Mouse (Mus musculus) spleen, adult 12 weeks (tissue): ENCODE measurements around the gene Kcnab2.

Experiments
- DNase-seq: peaks from one replicate; pipeline ENCODE4 v3.0.0; 2022; ENCODE audit warnings: low spot score

Gene Kcnab2

DNA sequence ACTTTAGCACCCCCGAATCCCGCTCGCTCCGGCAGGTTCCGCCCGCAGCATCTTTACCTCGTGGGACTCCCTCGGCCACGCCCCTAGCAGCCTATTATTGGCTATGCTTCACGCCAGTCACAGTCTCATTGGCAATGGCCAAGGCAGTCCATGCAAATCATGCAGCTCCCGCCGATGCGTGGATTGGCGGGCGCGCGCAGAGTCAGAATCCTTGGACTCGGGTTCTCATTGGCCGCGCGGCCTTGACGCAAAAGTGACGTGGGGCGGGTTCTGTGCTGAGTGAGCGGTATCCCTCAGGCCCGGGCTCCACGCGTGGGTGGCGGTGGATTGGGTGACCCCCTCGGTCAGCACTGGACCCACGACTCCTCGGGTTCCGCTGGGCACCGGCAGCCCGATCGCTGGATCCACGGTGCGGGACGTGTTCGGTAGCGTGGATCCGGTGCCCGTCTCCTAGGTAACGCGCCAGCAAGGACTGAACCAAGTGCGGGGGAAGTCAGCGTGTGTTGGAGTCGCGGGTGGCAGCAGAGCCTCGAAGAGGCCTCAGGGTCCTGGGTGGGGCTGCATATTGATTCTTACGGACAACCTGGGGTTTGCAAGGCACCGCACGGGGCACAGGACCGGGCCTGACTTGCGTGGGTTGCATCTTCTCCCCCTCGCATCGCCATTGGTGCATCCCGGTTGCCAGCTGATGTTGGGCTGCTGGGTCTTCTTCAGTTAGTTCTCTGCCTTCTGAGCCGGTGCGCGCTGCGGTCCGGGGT lies at the start of gene Kcnab2:
Kcnab2 (minus strand) TSS at position 406 of the 758 bp plus-strand sequence.
- peak; percentile 89 for DNase-seq

DNA sequence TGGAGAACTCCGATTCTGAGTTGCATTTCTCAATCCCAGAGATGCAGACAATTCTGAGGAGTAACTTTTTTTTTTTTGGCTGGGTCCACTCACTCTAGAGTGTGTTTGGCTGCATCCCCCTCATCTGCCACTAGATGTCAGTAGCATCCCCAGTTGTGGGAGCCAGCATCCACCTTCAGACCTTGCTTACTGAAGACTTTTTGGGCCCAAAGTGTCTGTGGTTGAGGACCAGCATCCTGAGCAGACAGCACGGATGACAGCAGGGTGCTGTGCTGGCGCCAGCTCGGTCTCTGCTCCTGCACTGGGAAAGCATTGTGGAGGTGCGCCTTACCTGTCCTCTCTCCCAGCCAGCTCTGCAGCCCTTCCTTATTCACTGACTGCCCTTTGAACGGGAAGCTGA lies 42.4 kb upstream of the Kcnab2 start:
- no peak for DNase-seq

DNA sequence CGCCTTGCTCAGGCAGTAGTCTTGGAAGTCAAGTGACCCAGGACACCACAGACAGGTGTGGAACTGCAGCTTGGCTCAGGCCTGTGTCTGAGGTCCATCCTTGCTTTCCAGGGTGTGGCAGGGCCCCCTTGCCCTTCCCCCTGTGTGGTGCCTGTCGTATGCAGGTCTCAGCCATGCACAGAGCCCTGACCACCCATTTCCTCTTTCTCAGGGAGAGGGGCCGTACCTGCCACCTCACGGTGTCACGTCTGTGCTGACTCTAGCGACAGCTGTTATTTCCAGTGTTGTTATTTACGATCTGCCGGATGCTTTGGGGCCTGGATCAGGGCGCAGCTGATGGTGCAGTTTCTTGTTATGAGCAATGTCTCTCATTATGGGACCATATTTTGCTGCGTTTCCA lies 41.4 kb upstream of the Kcnab2 start:
- no peak for DNase-seq

DNA sequence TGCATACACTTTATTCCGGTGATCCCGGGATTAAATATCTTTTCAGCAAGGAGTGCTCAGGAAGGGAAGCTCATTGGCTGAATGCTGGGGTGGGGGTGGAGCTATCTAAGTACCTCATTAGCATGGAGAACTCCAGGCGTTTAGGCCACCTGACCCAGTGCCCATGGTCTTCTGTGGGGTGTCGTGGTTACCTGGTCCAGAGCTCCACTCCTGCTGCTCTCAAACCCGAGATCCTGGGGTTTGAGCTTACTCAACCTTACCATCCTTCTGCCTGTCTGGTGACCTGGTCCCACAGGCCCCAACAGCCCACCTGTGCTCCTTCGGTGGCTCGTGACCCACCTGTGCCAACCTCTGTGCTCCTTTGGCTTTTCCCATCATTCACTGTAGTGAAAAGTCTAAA lies 37.2 kb upstream of the Kcnab2 start:
- DNase-seq: no peak

DNA sequence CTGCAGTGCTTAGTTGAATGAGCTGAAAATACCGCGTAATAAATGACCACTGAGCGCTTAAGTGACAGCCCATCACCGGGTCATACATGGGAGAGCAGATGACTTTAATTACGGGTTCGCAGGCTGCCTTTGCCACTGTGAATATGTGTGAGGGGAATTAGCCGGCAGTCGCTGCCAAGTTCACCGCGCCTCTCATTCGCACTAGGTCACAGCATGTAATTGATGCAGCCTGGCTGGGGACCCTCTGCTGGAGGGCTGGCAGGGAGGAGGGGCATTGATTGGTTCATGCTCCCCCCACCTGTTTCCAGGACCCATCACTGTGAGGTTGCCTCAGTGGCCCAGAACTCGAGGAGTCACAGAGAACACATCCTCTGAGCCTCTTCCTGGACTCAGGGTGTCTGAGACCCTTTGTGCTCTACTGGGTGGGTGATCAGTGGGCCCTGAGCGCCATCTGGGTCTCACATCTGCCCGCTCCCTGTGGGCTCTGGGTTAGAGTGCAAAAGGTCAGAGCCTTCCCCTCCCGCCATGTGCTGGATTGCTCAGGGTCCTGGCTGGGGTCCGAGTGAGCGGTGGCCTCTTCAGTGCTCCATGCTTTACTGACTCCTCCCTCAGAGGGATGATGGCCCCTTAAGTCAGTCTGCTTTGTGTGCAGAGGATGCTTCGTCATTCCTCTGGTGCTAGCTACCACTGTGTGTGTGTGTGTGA lies 34.7 kb upstream of the Kcnab2 start:
- DNase-seq: no peak

GRCm38 (mm10) chr4:152494360-152494879 lies 16.7 kb upstream of the Kcnab2 start:
- no peak for DNase-seq

- DNase-seq: peak; percentile 54
Observed at GRCm38 (mm10) chr4:152491250-152491899, 13.7 kb upstream of the Kcnab2 start.

- DNase-seq: no peak
Observed at GRCm38 (mm10) chr4:152490311-152490710, 12.6 kb upstream of the Kcnab2 start.

GRCm38 (mm10) chr4:152488046-152488445 lies 10.4 kb upstream of the Kcnab2 start:
- DNase-seq: no peak

GRCm38 (mm10) chr4:152480426-152480825 lies 2.8 kb upstream of the Kcnab2 start:
- DNase-seq: no peak

DNA sequence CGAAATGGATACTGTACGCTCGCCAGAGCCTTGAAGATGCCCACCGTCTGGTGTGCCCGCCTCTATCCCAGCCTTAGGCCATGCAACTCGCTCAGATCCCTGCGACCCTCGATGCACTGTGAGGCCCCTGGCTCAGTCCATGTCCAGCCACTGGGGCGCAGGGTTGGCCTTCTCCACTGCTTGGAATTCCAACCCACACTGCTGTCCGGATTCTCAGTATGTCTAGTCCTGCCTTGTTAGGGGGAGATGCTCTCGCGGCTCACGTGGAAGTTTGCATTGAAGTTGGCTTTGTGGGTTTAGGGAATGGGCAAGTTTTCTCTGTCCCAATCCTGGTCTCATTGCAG lies 525 bp upstream of the Kcnab2 start:
- no peak for DNase-seq

DNA sequence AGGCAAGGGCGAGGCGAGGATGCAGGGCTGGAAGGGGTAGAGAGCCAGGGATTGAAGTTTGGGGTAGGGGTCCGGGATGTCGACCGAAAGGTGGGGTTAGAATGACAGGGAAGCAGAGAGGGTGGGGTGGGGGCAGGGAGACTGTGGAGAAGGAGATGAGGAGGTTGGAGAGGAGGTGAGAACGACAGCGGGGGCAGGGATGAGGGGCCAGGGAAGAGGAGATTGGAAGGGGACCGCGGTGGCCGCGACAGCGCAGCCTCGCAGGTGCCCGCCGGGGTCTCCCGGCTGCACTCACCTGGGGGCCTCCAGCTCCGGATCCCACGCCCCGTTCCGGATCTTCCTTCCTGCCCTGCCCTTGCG lies 585 bp downstream of the Kcnab2 start:
- DNase-seq: no peak

- no peak for DNase-seq
Observed at GRCm38 (mm10) chr4:152476427-152477023, 1.1 kb downstream of the Kcnab2 start, which contains the start of gene Nphp4. Gene Nphp4, plus strand, starts transcription at chr4:152476706.

- no peak for DNase-seq
Observed at GRCm38 (mm10) chr4:152475941-152476340, 1.7 kb downstream of the Kcnab2 start.

GRCm38 (mm10) chr4:152467951-152468350 lies 9.7 kb downstream of the Kcnab2 start:
- no peak for DNase-seq

GRCm38 (mm10) chr4:152466601-152467000 lies 11.1 kb downstream of the Kcnab2 start:
- DNase-seq: no peak

- no peak for DNase-seq
Observed at GRCm38 (mm10) chr4:152465116-152465515, 12.6 kb downstream of the Kcnab2 start.

DNA sequence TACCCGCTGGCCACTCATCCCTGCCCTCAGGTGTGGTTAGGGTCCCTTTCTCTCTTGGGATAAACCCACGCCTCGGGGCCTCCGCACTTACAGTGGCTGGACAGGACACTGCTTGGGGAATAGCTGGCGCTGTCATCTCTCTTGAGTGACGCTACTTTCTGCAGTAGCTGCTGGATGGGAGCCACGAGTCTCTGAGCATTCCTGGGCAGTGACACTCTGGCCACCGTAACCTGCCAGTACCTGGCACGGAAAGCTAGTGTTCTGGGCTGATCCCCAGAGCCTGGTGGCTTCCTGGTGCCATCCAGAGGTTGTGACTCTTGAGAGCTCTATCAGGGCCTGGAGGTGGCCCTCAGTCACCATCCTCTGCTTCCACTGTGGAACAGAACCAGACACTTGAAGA lies 14.5 kb downstream of the Kcnab2 start:
- DNase-seq: no peak

- no peak for DNase-seq
Observed at GRCm38 (mm10) chr4:152462516-152462915, 15.2 kb downstream of the Kcnab2 start.

DNA sequence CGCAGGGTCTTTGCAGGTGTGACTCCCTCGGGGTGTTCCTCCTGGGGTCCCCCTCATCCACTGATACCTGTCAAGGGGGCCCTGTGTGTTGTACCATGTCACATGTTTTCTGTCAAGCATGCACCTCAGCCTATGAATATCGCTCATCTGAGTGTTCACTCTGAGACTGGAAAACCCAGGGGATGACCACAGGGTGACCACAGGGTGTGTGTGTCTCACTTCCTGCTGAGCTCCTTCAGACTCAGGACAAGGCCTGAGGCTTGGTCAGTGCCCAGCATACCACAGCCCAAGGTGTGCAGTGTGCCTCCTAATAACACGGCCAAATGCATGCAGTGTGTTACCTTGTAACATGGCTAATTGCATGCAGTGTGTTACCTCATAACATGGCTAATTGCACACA lies 20.0 kb downstream of the Kcnab2 start:
- DNase-seq: no peak

DNA sequence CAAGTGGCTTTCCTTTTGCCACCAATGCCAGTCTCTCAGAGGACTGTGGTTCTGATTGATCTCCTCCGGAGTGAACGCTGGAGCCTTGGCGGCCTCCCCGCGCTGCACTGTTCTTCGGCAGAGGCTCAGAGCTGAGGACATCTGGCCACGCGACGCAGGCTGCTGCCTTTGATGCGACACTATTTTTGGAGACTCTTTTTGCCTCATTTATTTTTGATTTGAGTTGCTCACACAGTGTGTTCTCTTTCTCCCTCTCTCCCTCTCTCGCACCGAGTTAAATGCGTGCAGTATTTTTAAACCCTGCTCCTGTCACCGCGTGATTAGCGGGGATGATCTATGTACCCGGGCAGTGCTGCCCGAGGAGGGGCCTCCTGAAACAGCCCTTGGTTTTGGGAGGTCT lies 21.1 kb downstream of the Kcnab2 start:
- no peak for DNase-seq

DNA sequence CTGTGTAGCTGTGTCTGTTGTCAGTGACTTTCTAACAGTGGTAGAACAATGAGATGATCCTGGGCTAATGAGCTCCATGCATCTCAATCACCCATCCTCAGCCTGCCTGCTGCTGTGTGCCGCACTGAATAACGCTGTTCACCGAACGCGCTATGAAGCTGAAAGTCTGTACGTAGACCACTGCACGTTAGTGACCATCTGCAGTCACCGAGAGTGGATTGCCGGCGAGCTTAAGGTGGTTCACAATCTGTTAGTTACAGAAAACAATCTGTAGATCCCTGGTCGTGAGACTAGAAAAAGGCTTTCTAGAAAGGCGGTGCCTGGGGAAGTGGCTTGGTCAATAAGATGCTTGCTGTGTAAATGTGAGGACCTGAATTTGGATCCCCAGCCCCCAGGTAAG lies 23.5 kb downstream of the Kcnab2 start:
- DNase-seq: no peak

DNA sequence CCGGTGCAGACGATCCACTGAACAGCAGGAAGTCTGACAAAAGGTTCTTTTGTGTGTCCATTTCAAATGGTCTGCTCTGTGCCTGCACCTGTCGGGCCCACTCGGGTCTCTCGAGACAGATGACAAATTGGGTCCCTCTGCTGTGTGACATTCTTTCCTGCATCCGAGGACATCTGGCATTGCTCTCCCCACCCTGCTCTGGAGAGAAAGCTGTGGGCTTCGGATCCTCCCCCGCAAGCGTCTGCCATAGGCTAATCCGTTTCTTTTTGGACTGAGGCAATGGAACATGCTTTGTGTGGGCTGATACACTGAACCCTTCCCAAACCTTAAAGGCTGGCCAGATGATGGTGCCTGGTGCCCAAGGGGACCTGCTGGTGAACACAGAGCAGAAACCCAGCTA lies 24.6 kb downstream of the Kcnab2 start:
- no peak for DNase-seq
